Mouse (Mus musculus): ENCODE data around the gene Stum. TPM values are rescaled to one million over a fixed set of nuclear protein-coding genes. Genes with fewer than 3 reads are reported as not detected.

Stum gene
- polyA plus RNA-seq, 1 experiment from 2014 or later = 0.07 TPM

GRCm38 (mm10) chr1:180421165-180421909 lies 62.0 kb downstream of the Stum start:
- H3K9ac ChIP-seq (replicated peaks; ENCODE audit: low read depth) = no peak overlapping the region
- H3K4me2 ChIP-seq (replicated peaks; ENCODE audit: low read depth, low read length) = no peak overlapping the region
- peak overlapping the region; percentile 33; the same call in 1 of the 2 replicates for H3K27ac ChIP-seq (ENCODE audit: low read length)
- TF ChIP-seq CTCF (IDR thresholded peaks at IDR 0.05) = no peak
- TF ChIP-seq EP300 (IDR thresholded peaks at IDR 0.05) = no peak
- H3K36me3 ChIP-seq (ENCODE audit: insufficient read depth, low read length) = peaks cover 15% of the 10 kb centered on the region
- H3K27me3 ChIP-seq (replicated peaks; ENCODE audit: insufficient read depth, low read length) = no peaks in the 10 kb centered on the region
- ATAC-seq = no peak
- WGBS = 58% methylated on average over 25 of the region's 25 CpGs
- no peaks in the 10 kb centered on the region for H3K4me1 ChIP-seq (ENCODE audit: insufficient read depth, low read depth, low read length)
- H3K4me3 ChIP-seq (ENCODE audit: low read depth, low read length) = no peak overlapping the region
- no peak for DNase-seq (ENCODE audit: low spot score)
- H3K9me3 ChIP-seq (ENCODE audit: low read length) = no peaks in the 10 kb centered on the region

GRCm38 (mm10) chr1:180420496-180421164 lies 62.7 kb downstream of the Stum start:
- ATAC-seq (no peak), DNase-seq (ENCODE audit: low spot score) (peak; percentile 40)
- no peak overlapping the region for H3K4me3 ChIP-seq (ENCODE audit: low read depth, low read length)
- TF ChIP-seq CTCF (IDR thresholded peaks at IDR 0.05) (no peak), EP300 (IDR thresholded peaks at IDR 0.05) (no peak)
- peaks cover 15% of the 10 kb centered on the region for H3K36me3 ChIP-seq (ENCODE audit: insufficient read depth, low read length)
- no peaks in the 10 kb centered on the region for H3K4me1 ChIP-seq (ENCODE audit: insufficient read depth, low read depth, low read length)
- no peaks in the 10 kb centered on the region for H3K9me3 ChIP-seq (ENCODE audit: low read length)
- H3K27ac ChIP-seq (ENCODE audit: low read length) = no peak overlapping the region
- 57% methylated on average over 8 of the region's 8 CpGs for WGBS
- no peaks in the 10 kb centered on the region for H3K27me3 ChIP-seq (replicated peaks; ENCODE audit: insufficient read depth, low read length)
- H3K9ac ChIP-seq (replicated peaks; ENCODE audit: low read depth) = no peak overlapping the region
- no peak overlapping the region for H3K4me2 ChIP-seq (replicated peaks; ENCODE audit: low read depth, low read length)

- H3K4me2 ChIP-seq (replicated peaks; ENCODE audit: low read depth, low read length) = no peak overlapping the region
- ATAC-seq (no peak), DNase-seq (ENCODE audit: low spot score) (no peak)
- H3K9me3 ChIP-seq (ENCODE audit: low read length) = no peaks in the 10 kb centered on the region
- TF ChIP-seq CTCF (IDR thresholded peaks at IDR 0.05) = no peak
- TF ChIP-seq EP300 (IDR thresholded peaks at IDR 0.05) = no peak
- no peak overlapping the region for H3K27ac ChIP-seq (ENCODE audit: low read length)
- WGBS = 87% methylated on average over 2 of the region's 2 CpGs
- H3K4me3 ChIP-seq (ENCODE audit: low read depth, low read length) = no peak overlapping the region
- H3K4me1 ChIP-seq (ENCODE audit: insufficient read depth, low read depth, low read length) = no peaks in the 10 kb centered on the region
- H3K36me3 ChIP-seq (ENCODE audit: insufficient read depth, low read length) = peaks cover 15% of the 10 kb centered on the region
- H3K9ac ChIP-seq (replicated peaks; ENCODE audit: low read depth) = no peak overlapping the region
- no peaks in the 10 kb centered on the region for H3K27me3 ChIP-seq (replicated peaks; ENCODE audit: insufficient read depth, low read length)
Measured at GRCm38 (mm10) chr1:180419059-180419458, 64.2 kb downstream of the Stum start.

- DNase-seq (ENCODE audit: low spot score) (no peak), ATAC-seq (no peak)
- 40% methylated on average over 2 of the region's 2 CpGs for WGBS
- TF ChIP-seq EP300 (IDR thresholded peaks at IDR 0.05) (no peak), CTCF (IDR thresholded peaks at IDR 0.05) (peak; percentile 9; the same call in 1 of the 2 replicates)
- peaks cover 15% of the 10 kb centered on the region for H3K36me3 ChIP-seq (ENCODE audit: insufficient read depth, low read length)
- no peaks in the 10 kb centered on the region for H3K4me1 ChIP-seq (ENCODE audit: insufficient read depth, low read depth, low read length)
- H3K9me3 ChIP-seq (ENCODE audit: low read length) = no peaks in the 10 kb centered on the region
- no peak overlapping the region for H3K4me3 ChIP-seq (ENCODE audit: low read depth, low read length)
- H3K9ac ChIP-seq (replicated peaks; ENCODE audit: low read depth) = no peak overlapping the region
- no peak overlapping the region for H3K4me2 ChIP-seq (replicated peaks; ENCODE audit: low read depth, low read length)
- no peak overlapping the region for H3K27ac ChIP-seq (ENCODE audit: low read length)
- H3K27me3 ChIP-seq (replicated peaks; ENCODE audit: insufficient read depth, low read length) = no peaks in the 10 kb centered on the region
Measured at GRCm38 (mm10) chr1:180417118-180417517, 66.2 kb downstream of the Stum start.

GRCm38 (mm10) chr1:180415836-180416235 lies 67.5 kb downstream of the Stum start:
- Histone ChIP-seq H3K27me3 (replicated peaks; ENCODE audit: insufficient read depth, low read length) (no peaks in the 10 kb centered on the region), H3K4me2 (replicated peaks; ENCODE audit: low read depth, low read length) (no peak overlapping the region), H3K9me3 (ENCODE audit: low read length) (no peaks in the 10 kb centered on the region), H3K4me3 (ENCODE audit: low read depth, low read length) (no peak overlapping the region), H3K9ac (replicated peaks; ENCODE audit: low read depth) (no peak overlapping the region), H3K27ac (ENCODE audit: low read length) (no peak overlapping the region), H3K36me3 (ENCODE audit: insufficient read depth, low read length) (peaks cover 15% of the 10 kb centered on the region), H3K4me1 (ENCODE audit: insufficient read depth, low read depth, low read length) (no peaks in the 10 kb centered on the region)
- no peak for ATAC-seq
- 88% methylated on average over 7 of the region's 7 CpGs for WGBS
- TF ChIP-seq CTCF (IDR thresholded peaks at IDR 0.05) = no peak
- TF ChIP-seq EP300 (IDR thresholded peaks at IDR 0.05) = no peak
- DNase-seq (ENCODE audit: low spot score) = no peak

- no peak overlapping the region for H3K27ac ChIP-seq (ENCODE audit: low read length)
- H3K9me3 ChIP-seq (ENCODE audit: low read length) = no peaks in the 10 kb centered on the region
- ATAC-seq (no peak), DNase-seq (ENCODE audit: low spot score) (no peak)
- peaks cover 15% of the 10 kb centered on the region for H3K36me3 ChIP-seq (ENCODE audit: insufficient read depth, low read length)
- no peaks in the 10 kb centered on the region for H3K4me1 ChIP-seq (ENCODE audit: insufficient read depth, low read depth, low read length)
- H3K4me2 ChIP-seq (replicated peaks; ENCODE audit: low read depth, low read length) = no peak overlapping the region
- no peak for TF ChIP-seq EP300 (IDR thresholded peaks at IDR 0.05)
- TF ChIP-seq CTCF (IDR thresholded peaks at IDR 0.05) = no peak
- no peaks in the 10 kb centered on the region for H3K27me3 ChIP-seq (replicated peaks; ENCODE audit: insufficient read depth, low read length)
- WGBS = 41% methylated on average over 4 of the region's 4 CpGs
- no peak overlapping the region for H3K9ac ChIP-seq (replicated peaks; ENCODE audit: low read depth)
- H3K4me3 ChIP-seq (ENCODE audit: low read depth, low read length) = no peak overlapping the region
Measured at GRCm38 (mm10) chr1:180415064-180415463, 68.2 kb downstream of the Stum start.
